Mouse (Mus musculus) embryonic facial prominence, embryonic 11.5 days (tissue): ENCODE data around the gene Cfap61. TPM values are rescaled to one million over a fixed set of nuclear protein-coding genes. Genes with fewer than 3 reads are reported as not detected.

Experiments
- ATAC-seq: fragments of 200-750 bp; cut with Nextera tagmentation; replicated peaks from 2 replicates; pipeline ENCODE4 v1.8.0; 2017; ENCODE audit warnings: low read depth; ENCODE audit not compliant: insufficient number of reproducible peaks, low FRiP score, low TSS enrichment
- DNase-seq: peaks from one replicate; pipeline ENCODE4 v3.0.0-alpha.2; 2015; ENCODE audit warnings: low spot score
- H3K27ac ChIP-seq: fragments of 300-500 bp; sonication (generic); replicated peaks from 2 replicates; pipeline ENCODE4 v1.5.1; 2014; ENCODE audit warnings: mild to moderate bottlenecking, low read depth, low read length, control low read depth
- H3K27me3 ChIP-seq: fragments of 300-500 bp; sonication (generic); 2 replicates; pipeline ENCODE4 v1.6.1; 2014; ENCODE audit warnings: mild to moderate bottlenecking, low read length, moderate library complexity, mixed read lengths; ENCODE audit not compliant: control insufficient read depth, insufficient read depth
- H3K36me3 ChIP-seq: fragments of 300-500 bp; sonication (generic); replicated peaks from 2 replicates; pipeline ENCODE4 v1.6.1; 2014; ENCODE audit warnings: low read depth, mild to moderate bottlenecking, low read length, moderate library complexity, mixed read lengths; ENCODE audit not compliant: control insufficient read depth, insufficient read depth
- H3K4me1 ChIP-seq: fragments of 300-500 bp; sonication (generic); 2 replicates; pipeline ENCODE4 v1.6.1; 2014; ENCODE audit warnings: low read length, mixed read lengths; ENCODE audit not compliant: control insufficient read depth, insufficient read depth
- H3K4me2 ChIP-seq: fragments of 300-500 bp; sonication (generic); 2 replicates; pipeline ENCODE4 v1.6.1; 2014; ENCODE audit warnings: low read depth, mild to moderate bottlenecking, control low read depth, low read length, moderate library complexity
- H3K4me3 ChIP-seq: fragments of 300-500 bp; sonication (generic); 2 replicates; pipeline ENCODE4 v1.5.1; 2014; ENCODE audit warnings: low read depth, low read length, control low read depth
- H3K9ac ChIP-seq: fragments of 300-500 bp; sonication (generic); replicated peaks from 2 replicates; pipeline ENCODE4 v1.6.1; 2014; ENCODE audit warnings: mild to moderate bottlenecking, control low read depth, low read length
- H3K9me3 ChIP-seq: fragments of 300-500 bp; sonication (generic); replicated peaks from 2 replicates; pipeline ENCODE4 v1.6.1; 2016; ENCODE audit warnings: mild to moderate bottlenecking, low read length, inconsistent platforms, mixed read lengths; ENCODE audit not compliant: control insufficient read depth
- WGBS: fragments of 180-500 bp; shearing (Covaris S2); extraction: QIAGEN DNeasy Blood & Tissue Kit; methylation state at CpG from one replicate; pipeline ENCODE4 v1.1.7; 2014; 5-methylcytosine and 5-hydroxymethylcytosine counted together
- polyA plus RNA-seq: library from polyadenylated mRNA; unstranded; fragments of >200 nt; fragmentation: Nextera tagmentation; extraction: Ambion mirVana; gene quantifications from 2 replicates; pipeline ENCODE4 v1.2.1, GENCODE M21; 2014

Cfap61 gene
- polyA plus RNA-seq, 1 experiment from 2014 or later = 0.38 TPM

DNA sequence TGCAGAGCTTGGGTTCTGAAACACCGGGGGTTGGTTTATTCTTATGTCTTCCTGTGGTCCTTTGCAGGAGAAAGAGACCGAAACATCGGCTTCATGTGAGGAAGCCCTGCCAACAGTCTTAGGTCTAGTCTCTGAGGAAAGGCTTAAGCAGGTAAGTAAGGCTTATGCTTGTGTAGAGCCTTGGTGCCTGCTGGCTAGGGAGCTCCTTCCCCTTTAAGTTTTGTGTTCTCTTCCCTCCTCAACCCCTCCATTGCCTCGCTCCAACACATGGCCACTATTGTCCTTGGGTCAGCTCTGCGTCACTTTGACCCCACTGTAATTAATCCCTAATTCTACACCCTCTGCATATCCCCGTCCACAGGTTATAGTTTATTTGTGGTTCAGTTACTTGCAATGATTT lies 74.2 kb downstream of the Cfap61 start:
- no peak for DNase-seq
- Histone ChIP-seq H3K9me3 (no peaks in the 10 kb centered on the region), H3K36me3 (no peaks in the 10 kb centered on the region), H3K27me3 (no peaks in the 10 kb centered on the region), H3K4me1 (no peaks in the 10 kb centered on the region), H3K9ac (no peak overlapping the region), H3K27ac (no peak overlapping the region), H3K4me2 (no peak overlapping the region), H3K4me3 (no peak overlapping the region)
- ATAC-seq = no peak
- WGBS = 78% methylated on average over 6 of the region's 6 CpGs

DNA sequence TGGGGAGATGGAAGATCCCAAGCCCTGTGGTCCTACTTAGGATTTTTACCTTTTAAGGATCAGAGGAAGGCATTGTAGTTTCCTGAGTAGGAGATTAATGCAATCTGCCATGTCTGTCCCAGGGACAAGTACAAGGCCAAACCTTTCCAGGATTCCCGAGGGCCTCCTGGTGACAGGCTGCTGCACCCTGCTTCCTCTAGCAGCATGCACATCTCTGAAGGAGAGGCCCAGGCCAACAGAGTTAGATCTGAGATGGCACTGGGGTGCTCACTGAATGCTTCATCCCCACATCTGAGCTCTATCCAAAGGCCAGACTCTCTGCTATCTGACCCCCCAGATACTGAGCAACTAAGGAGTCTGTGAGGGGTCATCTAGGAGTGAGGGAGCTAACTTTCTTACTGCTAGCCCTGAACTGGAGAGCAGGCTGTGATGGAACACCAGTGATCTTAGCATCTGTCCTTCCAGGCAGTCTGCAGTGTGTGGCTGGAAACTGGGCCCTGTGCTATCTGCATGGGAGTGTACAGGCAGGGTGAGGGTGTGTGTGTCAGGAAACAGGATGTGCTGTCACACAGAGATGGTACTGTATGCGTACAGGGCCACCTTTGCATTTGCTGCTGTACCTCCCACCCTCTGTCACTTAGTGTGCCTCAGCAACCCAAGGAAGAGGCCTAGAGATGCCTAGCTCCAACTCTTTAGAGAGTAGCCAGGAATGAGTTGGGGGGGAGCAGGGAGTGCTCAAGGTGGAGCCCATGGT lies 75.2 kb downstream of the Cfap61 start:
- Histone ChIP-seq H3K27ac (no peak overlapping the region), H3K4me3 (no peak overlapping the region), H3K4me2 (no peak overlapping the region), H3K4me1 (no peaks in the 10 kb centered on the region), H3K9ac (no peak overlapping the region), H3K27me3 (no peaks in the 10 kb centered on the region), H3K9me3 (no peaks in the 10 kb centered on the region), H3K36me3 (no peaks in the 10 kb centered on the region)
- 60% methylated on average over 2 of the region's 2 CpGs for WGBS
- DNase-seq (no peak), ATAC-seq (peak; percentile 44; the same call in 1 of the 2 replicates)

DNA sequence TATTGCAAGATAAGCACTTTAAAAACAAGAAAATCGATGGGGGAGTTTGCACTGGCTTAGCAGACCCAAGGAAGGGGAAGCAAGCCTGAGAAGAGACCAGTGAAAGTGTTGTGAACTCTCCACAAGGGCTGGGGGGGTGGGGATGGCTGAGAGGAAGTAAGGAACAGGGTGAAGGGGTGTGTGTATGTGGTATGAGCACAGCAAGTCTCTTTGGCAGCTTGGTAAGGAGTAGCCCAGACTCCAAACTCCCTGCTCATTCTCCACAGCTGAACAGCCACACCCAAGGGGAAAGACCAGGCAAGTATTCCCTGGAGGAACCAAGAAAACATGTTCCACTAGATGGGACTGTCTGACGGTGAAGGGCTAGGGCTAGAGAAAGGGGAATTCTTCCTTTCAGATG lies 76.2 kb downstream of the Cfap61 start:
- no peak overlapping the region for H3K27ac ChIP-seq

DNA sequence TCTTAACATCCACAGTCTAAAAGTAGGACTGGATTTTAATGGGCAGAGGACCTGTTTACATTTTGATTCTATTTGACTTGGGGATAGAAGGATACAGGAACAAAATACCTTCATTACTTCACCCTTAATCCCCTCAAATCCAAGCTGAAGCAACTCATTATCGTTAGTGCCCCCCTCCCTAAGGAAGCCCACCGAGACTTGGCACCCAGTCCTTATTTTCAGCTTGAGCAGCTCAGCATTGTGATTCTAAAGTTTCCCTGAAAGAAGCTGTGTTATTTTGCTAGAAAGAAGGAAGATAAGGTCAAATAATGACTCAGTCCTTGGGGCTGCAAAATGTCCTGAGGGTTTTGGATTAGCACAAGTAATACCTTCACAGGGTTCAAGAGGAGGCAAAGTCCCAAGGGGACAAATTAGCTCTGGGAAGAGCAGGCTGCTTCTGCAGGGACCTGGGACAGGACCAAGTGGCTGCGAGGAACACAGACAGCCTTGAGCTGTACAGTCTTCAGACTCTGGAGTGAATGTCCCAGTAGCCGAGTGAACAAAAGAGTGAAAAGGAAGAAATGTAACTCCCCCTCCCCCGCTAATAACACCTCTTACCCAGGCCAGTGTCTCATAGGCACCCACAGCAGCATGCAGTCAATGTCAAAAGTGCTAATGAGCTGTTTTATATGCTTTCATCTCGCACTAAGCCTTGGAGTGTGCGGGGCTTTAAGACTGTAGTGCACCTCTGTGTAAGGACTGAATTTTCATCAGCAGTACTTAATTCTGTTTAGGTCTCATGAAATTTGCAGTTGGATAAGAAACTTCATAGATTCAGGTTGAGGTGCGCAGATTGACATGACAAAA lies 81.0 kb downstream of the Cfap61 start:
- no peak overlapping the region for H3K4me3 ChIP-seq
- H3K9ac ChIP-seq = no peak overlapping the region
- WGBS = 49% methylated on average over 8 of the region's 8 CpGs
- DNase-seq (peak; percentile 13), ATAC-seq (no peak; the same call in 1 of the 2 replicates)
- no peaks in the 10 kb centered on the region for H3K36me3 ChIP-seq
- no peaks in the 10 kb centered on the region for H3K27me3 ChIP-seq
- H3K9me3 ChIP-seq = no peaks in the 10 kb centered on the region
- no peak overlapping the region for H3K27ac ChIP-seq
- H3K4me1 ChIP-seq = no peaks in the 10 kb centered on the region; the same call in 1 of the 2 replicates
- no peak overlapping the region for H3K4me2 ChIP-seq

More for the DNA sequence above, 76.2 kb downstream of the Cfap61 start:
- no peak overlapping the region for H3K9ac ChIP-seq
- H3K36me3 ChIP-seq = no peaks in the 10 kb centered on the region
- WGBS = 44% methylated on average over 2 of the region's 2 CpGs
- H3K9me3 ChIP-seq = no peaks in the 10 kb centered on the region
- no peak overlapping the region for H3K4me3 ChIP-seq
- H3K4me1 ChIP-seq = no peaks in the 10 kb centered on the region; the same call in 1 of the 2 replicates
- no peak overlapping the region for H3K4me2 ChIP-seq
- no peaks in the 10 kb centered on the region for H3K27me3 ChIP-seq
- ATAC-seq (no peak), DNase-seq (no peak)

DNA sequence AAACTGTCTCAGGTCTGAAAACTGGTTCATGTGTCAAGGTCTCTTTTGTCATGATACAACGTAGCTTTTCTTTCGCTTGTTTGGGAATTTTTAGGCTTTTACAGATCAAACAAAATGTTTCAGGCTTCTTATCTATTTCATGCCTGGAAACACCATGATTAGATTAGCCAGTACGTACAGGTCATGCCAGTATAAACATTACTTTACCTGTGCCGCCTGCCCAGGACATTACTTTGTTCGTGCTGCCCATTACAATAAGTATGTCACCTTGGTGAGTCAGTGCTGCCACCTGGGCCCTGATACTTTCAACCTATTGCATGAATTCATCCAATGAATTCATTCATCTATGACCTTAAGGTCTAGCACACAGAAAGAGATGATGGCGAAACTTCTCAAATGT lies 88.3 kb downstream of the Cfap61 start:
- H3K27me3 ChIP-seq = no peaks in the 10 kb centered on the region
- no peak overlapping the region for H3K27ac ChIP-seq
- ATAC-seq (no peak), DNase-seq (no peak)
- no peaks in the 10 kb centered on the region for H3K36me3 ChIP-seq
- H3K4me1 ChIP-seq = no peaks in the 10 kb centered on the region
- H3K4me2 ChIP-seq = no peak overlapping the region
- no peak overlapping the region for H3K4me3 ChIP-seq
- no peaks in the 10 kb centered on the region for H3K9me3 ChIP-seq
- WGBS = 88% methylated on average over 6 of the region's 6 CpGs
- no peak overlapping the region for H3K9ac ChIP-seq

DNA sequence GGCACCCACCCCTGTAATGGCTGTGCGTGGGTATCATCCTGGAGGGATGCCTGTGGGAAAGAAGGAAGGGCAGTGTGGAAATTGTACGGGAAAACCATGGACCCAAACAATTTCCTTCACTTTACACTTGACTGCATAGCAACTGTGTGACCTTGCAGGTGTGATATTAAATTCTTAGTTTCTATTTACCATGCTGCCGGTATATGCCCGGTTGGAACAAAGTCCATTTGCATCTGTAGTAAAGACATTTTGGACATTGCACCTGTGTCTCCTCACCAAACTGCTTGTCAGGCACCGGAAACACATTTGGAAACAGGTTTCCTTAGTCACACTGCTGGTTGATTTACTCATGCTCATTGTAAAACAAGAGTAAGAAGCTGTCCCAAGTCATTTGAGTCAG lies 109.1 kb downstream of the Cfap61 start:
- no peak overlapping the region for H3K9ac ChIP-seq
- no peak for DNase-seq
- H3K9me3 ChIP-seq = no peaks in the 10 kb centered on the region
- no peak overlapping the region for H3K27ac ChIP-seq
- H3K27me3 ChIP-seq = no peaks in the 10 kb centered on the region
- no peaks in the 10 kb centered on the region for H3K36me3 ChIP-seq
- H3K4me3 ChIP-seq = no peak overlapping the region
- ATAC-seq = no peak
- 92% methylated on average over 5 of the region's 5 CpGs for WGBS
- no peak overlapping the region for H3K4me2 ChIP-seq
- H3K4me1 ChIP-seq = no peaks in the 10 kb centered on the region

DNA sequence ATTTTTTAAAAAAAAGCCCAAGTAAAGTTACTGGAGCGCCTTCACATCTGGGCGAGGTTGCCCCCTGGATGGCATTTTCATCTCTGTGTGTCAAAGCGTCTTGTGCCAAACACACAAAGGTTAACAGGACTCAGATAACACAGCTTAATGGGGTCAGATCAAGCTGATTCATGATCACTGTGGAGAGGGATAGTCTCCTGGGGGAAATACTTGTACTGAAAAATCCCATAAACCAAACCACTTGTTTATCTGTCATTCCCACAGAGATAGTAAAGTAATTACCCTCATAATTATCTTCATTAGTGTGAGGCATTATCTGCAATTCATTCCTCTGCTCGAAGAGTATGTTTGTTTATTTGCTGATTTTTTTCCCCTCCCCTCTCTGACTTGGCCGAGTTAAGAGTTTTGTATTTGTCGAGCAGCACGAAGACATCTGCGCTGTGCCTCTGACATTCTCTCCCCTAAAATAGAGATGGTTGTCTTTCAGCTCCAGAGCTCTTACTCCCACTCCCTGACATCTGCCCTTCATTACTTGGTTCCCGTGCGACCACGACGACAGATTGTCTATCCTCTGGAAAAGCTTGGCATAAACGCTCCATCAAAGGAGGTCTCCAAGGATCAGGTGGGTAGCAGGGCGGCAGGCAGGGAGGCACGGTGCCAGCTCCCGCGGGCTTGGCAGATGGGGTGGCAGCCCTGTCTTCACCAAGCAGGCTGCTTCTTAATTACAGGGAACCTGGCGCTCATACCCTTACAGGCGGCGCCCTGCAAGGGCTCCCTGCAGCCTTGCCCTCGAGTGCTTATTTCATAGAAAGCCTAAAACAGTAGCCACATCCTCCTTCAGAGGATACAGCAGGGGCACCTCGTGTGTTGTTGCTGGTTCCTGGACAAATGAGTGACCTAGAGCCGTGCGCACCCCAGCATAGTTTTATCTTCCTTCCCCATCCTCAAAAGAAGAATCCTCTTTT lies 110.6 kb downstream of the Cfap61 start:
- Histone ChIP-seq H3K9ac (no peak overlapping the region), H3K4me1 (no peaks in the 10 kb centered on the region), H3K36me3 (no peaks in the 10 kb centered on the region), H3K9me3 (no peaks in the 10 kb centered on the region), H3K4me3 (no peak overlapping the region), H3K4me2 (no peak overlapping the region), H3K27me3 (no peaks in the 10 kb centered on the region), H3K27ac (no peak overlapping the region)
- no peak for DNase-seq
- no peak for ATAC-seq
- 43% methylated on average over 24 of the region's 24 CpGs for WGBS
